Mouse (Mus musculus) liver, adult 2 months (tissue): Measurements from ENCODE around the gene Itpripl2. TPM values are rescaled to one million over a fixed set of nuclear protein-coding genes. Genes with fewer than 3 reads are reported as not detected.

Source experiments
- DNase-seq: peaks from one replicate; pipeline ENCODE4 v3.0.0-alpha.2; 2011; ENCODE audit warnings: low read depth, low spot score; ENCODE audit errors: extremely low read depth
- H3K27ac ChIP-seq: fragments of 200-500 bp; replicated peaks from 2 replicates; pipeline ENCODE4 v1.5.1; 2012; ENCODE audit warnings: low read depth, mild to moderate bottlenecking, control low read depth, inconsistent platforms, low read length; ENCODE audit not compliant: insufficient read depth
- H3K27me3 ChIP-seq: fragments of 200-500 bp; 2 replicates; pipeline ENCODE4 v1.6.1; 2012; ENCODE audit warnings: mild to moderate bottlenecking, moderate library complexity, low read length, inconsistent platforms; ENCODE audit not compliant: control insufficient read depth, insufficient read depth
- H3K36me3 ChIP-seq: fragments of 200-500 bp; 2 replicates; pipeline ENCODE4 v1.6.1; 2012; ENCODE audit warnings: low read length, inconsistent platforms; ENCODE audit not compliant: control insufficient read depth, insufficient read depth
- H3K4me1 ChIP-seq: fragments of 200-500 bp; 2 replicates; pipeline ENCODE4 v1.6.1; 2011; ENCODE audit warnings: low read length; ENCODE audit not compliant: control insufficient read depth, insufficient read depth
- H3K4me3 ChIP-seq: fragments of 200-500 bp; 2 replicates; pipeline ENCODE4 v1.5.1; 2011; ENCODE audit warnings: low read depth, mild to moderate bottlenecking, control low read depth, low read length, moderate library complexity; ENCODE audit not compliant: insufficient read depth
- H3K79me2 ChIP-seq: fragments of 200-500 bp; 2 replicates; pipeline ENCODE4 v1.6.1; 2012; ENCODE audit warnings: inconsistent platforms, mild to moderate bottlenecking, low read length, moderate library complexity; ENCODE audit not compliant: control insufficient read depth, insufficient read depth
- H3K9ac ChIP-seq: fragments of 200-500 bp; 2 replicates; pipeline ENCODE4 v1.6.1; 2012; ENCODE audit warnings: low read depth, mild to moderate bottlenecking, control low read depth, inconsistent platforms, low read length
- CTCF ChIP-seq: fragments of 200-500 bp; IDR thresholded peaks from 2 replicates; pipeline ENCODE4 v1.5.1; 2011; ENCODE audit warnings: low read depth, low read length, control low read depth
- POLR2A ChIP-seq: fragments of 200-500 bp; IDR thresholded peaks from 2 replicates; pipeline ENCODE4 v1.6.1; 2011; ENCODE audit warnings: low read length, control low read depth; ENCODE audit not compliant: insufficient read depth; ENCODE audit errors: extremely low read depth
- WGBS: fragments of 180-500 bp; shearing (Covaris S2); methylation state at CpG from one replicate; pipeline ENCODE4 v1.1.7; 2018; 5-methylcytosine and 5-hydroxymethylcytosine counted together
- polyA plus RNA-seq: library from polyadenylated mRNA; depleted of rRNA; stranded (reverse); fragments of >200 nt; gene quantifications from 2 replicates; pipeline ENCODE4 v1.2.3, GENCODE M21; 2012; rRNA removed
- total RNA-seq: library from RNA; depleted of rRNA; stranded (reverse); fragments of >200 nt; gene quantifications from 2 replicates; pipeline ENCODE4 v1.2.3, GENCODE M21; 2014; rRNA removed

Gene Itpripl2
- total RNA-seq (3.5 and 4.2 TPM in 2 replicates), polyA plus RNA-seq (0.98 and 1.6 TPM in 2 replicates)

- Histone ChIP-seq H3K36me3 (no peaks in the 10 kb centered on the region; the same call in 1 of the 2 replicates), H3K4me1 (peaks cover 9% of the 10 kb centered on the region; the same call in 1 of the 2 replicates), H3K9ac (peak within 1 kb of the TSS; percentile 92), H3K27me3 (0 out of 2 replicates have a peak, but pooled peaks cover 4% of the 10 kb centered on the region), H3K4me3 (peak within 1 kb of the TSS; percentile 78), H3K79me2 (0 out of 2 replicates have a peak, but pooled peaks cover 4% of the 10 kb centered on the region), H3K27ac (peak within 1 kb of the TSS; percentile 76)
- under 1% methylated on average over 55 of the region's 55 CpGs for WGBS
- peak; percentile 19 for DNase-seq
- TF ChIP-seq POLR2A (peak; percentile 27; the same call in 1 of the 2 replicates), CTCF (no peak)
Measured at GRCm38 (mm10) chr7:118491431-118492147, at the start of gene Itpripl2. Gene Itpripl2 (minus strand): TSS chr7:118491975.

GRCm38 (mm10) chr7:118535076-118535475 is 43.3 kb upstream of the Itpripl2 start:
- TF ChIP-seq CTCF (no peak), POLR2A (no peak)
- Histone ChIP-seq H3K27ac (no peak overlapping the region), H3K4me3 (no peak overlapping the region), H3K27me3 (no peaks in the 10 kb centered on the region), H3K4me1 (0 out of 2 replicates have a peak, but pooled peaks cover 1% of the 10 kb centered on the region), H3K9ac (no peak overlapping the region), H3K36me3 (no peaks in the 10 kb centered on the region), H3K79me2 (no peaks in the 10 kb centered on the region; the same call in 1 of the 2 replicates)
- no peak for DNase-seq
- 77% methylated on average over 4 of the region's 4 CpGs for WGBS

- 0 out of 2 replicates have a peak overlapping the region, but pooled peaks have one; percentile 15 for H3K27ac ChIP-seq
- H3K4me1 ChIP-seq = 0 out of 2 replicates have a peak, but pooled peaks cover 1% of the 10 kb centered on the region
- no peaks in the 10 kb centered on the region for H3K36me3 ChIP-seq
- H3K9ac ChIP-seq = no peak overlapping the region
- WGBS = 57% methylated on average over 3 of the region's 3 CpGs
- DNase-seq = peak; percentile 36
- TF ChIP-seq CTCF (no peak), POLR2A (no peak)
- no peak overlapping the region for H3K4me3 ChIP-seq
- H3K27me3 ChIP-seq = no peaks in the 10 kb centered on the region
- no peaks in the 10 kb centered on the region; the same call in 1 of the 2 replicates for H3K79me2 ChIP-seq
Measured at GRCm38 (mm10) chr7:118534326-118534725, 42.6 kb upstream of the Itpripl2 start.

- peak; percentile 46; the same call in 1 of the 2 replicates for TF ChIP-seq POLR2A
- no peak for TF ChIP-seq CTCF
- Histone ChIP-seq H3K27me3 (no peaks in the 10 kb centered on the region), H3K36me3 (no peaks in the 10 kb centered on the region), H3K4me1 (0 out of 2 replicates have a peak, but pooled peaks cover 1% of the 10 kb centered on the region), H3K9ac (peak within 1 kb of the TSS; percentile 97), H3K4me3 (peak within 1 kb of the TSS; percentile 92), H3K27ac (peak within 1 kb of the TSS; percentile 99), H3K79me2 (no peaks in the 10 kb centered on the region; the same call in 1 of the 2 replicates)
- under 1% methylated on average over 31 of the region's 31 CpGs for WGBS
- DNase-seq = peak; percentile 97
Measured at GRCm38 (mm10) chr7:118533178-118533578, 41.4 kb upstream of the Itpripl2 start, which contains the start of gene Coq7. Gene Coq7 (minus strand): TSS chr7:118533356.

GRCm38 (mm10) chr7:118532519-118533177 is 40.9 kb upstream of the Itpripl2 start:
- WGBS = under 1% methylated on average over 36 of the region's 36 CpGs

More at GRCm38 (mm10) chr7:118532519-118533177, 40.9 kb upstream of the Itpripl2 start:
- TF ChIP-seq CTCF (no peak), POLR2A (no peak)
- Histone ChIP-seq H3K9ac (peak overlapping the region; percentile 97), H3K4me1 (0 out of 2 replicates have a peak, but pooled peaks cover 1% of the 10 kb centered on the region), H3K4me3 (peak overlapping the region; percentile 92), H3K79me2 (no peaks in the 10 kb centered on the region; the same call in 1 of the 2 replicates), H3K36me3 (no peaks in the 10 kb centered on the region; the same call in 1 of the 2 replicates), H3K27me3 (no peaks in the 10 kb centered on the region), H3K27ac (peak overlapping the region; percentile 99)
- DNase-seq = peak; percentile 95
